In genomic region chr10:13388116-13388922, GRCm38 (mm10) we compare ENCODE assay signal across 8 mouse cellular contexts.
DNase-seq lines count a peak whose midpoint lies in the region; ATAC-seq and TF ChIP-seq lines count a peak whose summit lies in the region.

No protein-coding gene starts in this region.

- H3K4me2 ChIP-seq in heart, postnatal 0 days (ENCODE audit: low read depth, low read length), result peak overlapping the region; percentile 60

- no peaks in the 10 kb centered on the region for H3K36me3 ChIP-seq in embryonic facial prominence, embryonic 10.5 days (replicated peaks)
- H3K36me3 ChIP-seq in heart, postnatal 0 days (replicated peaks; ENCODE audit: control insufficient read depth, insufficient read depth, low read length), result no peaks in the 10 kb centered on the region

- TF ChIP-seq CTCF in heart, postnatal 0 days (IDR thresholded peaks at IDR 0.05; ENCODE audit: low read depth), result no peak

- H3K4me1 ChIP-seq in embryonic facial prominence, embryonic 10.5 days, result peaks cover 29% of the 10 kb centered on the region
- H3K4me1 ChIP-seq in heart, postnatal 0 days (ENCODE audit: control insufficient read depth, insufficient read depth), result peaks cover 11% of the 10 kb centered on the region; the same call in 1 of the 2 replicates

- H3K27ac ChIP-seq in embryonic facial prominence, embryonic 10.5 days (replicated peaks), result peak overlapping the region; percentile 79
- peak overlapping the region; percentile 54 for H3K27ac ChIP-seq in heart, postnatal 0 days (ENCODE audit: low read depth)

- TF ChIP-seq EP300 in heart, postnatal 0 days (IDR thresholded peaks at IDR 0.05; ENCODE audit: low read depth), result no peak

- no peaks in the 10 kb centered on the region for H3K9me3 ChIP-seq in embryonic facial prominence, embryonic 10.5 days
- H3K9me3 ChIP-seq in heart, postnatal 0 days (replicated peaks; ENCODE audit: control insufficient read depth, low read length), result no peaks in the 10 kb centered on the region

- no peaks in the 10 kb centered on the region for H3K27me3 ChIP-seq in embryonic facial prominence, embryonic 10.5 days (replicated peaks; ENCODE audit: low read depth, poor library complexity, severe bottlenecking)
- no peaks in the 10 kb centered on the region for H3K27me3 ChIP-seq in heart, postnatal 0 days (ENCODE audit: control insufficient read depth, insufficient read depth, low read length)

- H3K9ac ChIP-seq in heart, postnatal 0 days (replicated peaks; ENCODE audit: low read depth, low read length), result peak overlapping the region; percentile 22; the same call in 1 of the 2 replicates

- H3K4me3 ChIP-seq in embryonic facial prominence, embryonic 10.5 days, result peak overlapping the region; percentile 45
- H3K4me3 ChIP-seq in heart, postnatal 0 days (ENCODE audit: low read depth, low read length), result peak overlapping the region; percentile 34

- ATAC-seq in heart, postnatal 0 days (ENCODE audit: insufficient read depth, low read depth), result peak; percentile 81
- ATAC-seq in CD4-positive, CD25-positive, alpha-beta regulatory T cell, adult 4 months, result no peak

- whole genome bisulfite sequencing in embryonic facial prominence, embryonic 10.5 days, result 23% methylated on average over 11 of the region's 11 CpGs
- 3% methylated on average over 11 of the region's 11 CpGs for WGBS in heart, postnatal 0 days

- DNase-seq in layer of hippocampus, postnatal 10 days (ENCODE audit: low spot score in 2 of 2), result peak; percentile 28 to 34
- no peak for DNase-seq in layer of hippocampus, adult 11-12 months (ENCODE audit: low spot score)
- peak; percentile 50 for DNase-seq in embryonic facial prominence, embryonic 10.5 days (ENCODE audit: low spot score)
- peak; percentile 65 for DNase-seq in heart, postnatal 0 days (ENCODE audit: low spot score)
- peak; percentile 23 to 42 for DNase-seq in kidney, postnatal 25 days
- peak; percentile 41 for DNase-seq in lung, postnatal 14 days
- peak; percentile 31 to 34 for DNase-seq in right cerebral cortex, postnatal 10 days (ENCODE audit: low spot score in 2 of 2)
